Mouse (Mus musculus) lung, postnatal 0 days (tissue): Measurements from ENCODE around the gene Cdh13. TPM values are rescaled to one million over a fixed set of nuclear protein-coding genes. Genes with fewer than 3 reads are reported as not detected.

Experiments
- ATAC-seq: fragments of 200-750 bp; cut with Nextera tagmentation; 2 replicates; pipeline ENCODE4 v1.8.0; 2017; ENCODE audit warnings: moderate library complexity
- DNase-seq: peaks from one replicate; pipeline ENCODE4 v3.0.0-alpha.2; 2016; ENCODE audit warnings: low spot score
- H3K27ac ChIP-seq: fragments of 300-500 bp; sonication (generic); 2 replicates; pipeline ENCODE4 v1.5.1; 2014; ENCODE audit warnings: antibody characterized with exemption, mild to moderate bottlenecking, low read length, mixed read lengths
- H3K27me3 ChIP-seq: fragments of 300-500 bp; sonication (generic); replicated peaks from 2 replicates; pipeline ENCODE4 v1.6.1; 2014; ENCODE audit warnings: low read length, mixed read lengths; ENCODE audit not compliant: insufficient read depth
- H3K36me3 ChIP-seq: fragments of 300-500 bp; sonication (generic); 2 replicates; pipeline ENCODE4 v1.6.1; 2014; ENCODE audit warnings: low read length, mixed read lengths; ENCODE audit not compliant: insufficient read depth
- H3K4me1 ChIP-seq: fragments of 300-500 bp; sonication (generic); 2 replicates; pipeline ENCODE4 v1.6.1; 2014; ENCODE audit warnings: antibody characterized with exemption, low read depth, low read length, mixed read lengths; ENCODE audit not compliant: insufficient read depth
- H3K4me2 ChIP-seq: fragments of 300-500 bp; sonication (generic); replicated peaks from 2 replicates; pipeline ENCODE4 v1.6.1; 2014; ENCODE audit warnings: low read depth, mild to moderate bottlenecking, low read length, moderate library complexity, mixed read lengths
- H3K4me3 ChIP-seq: fragments of 300-500 bp; sonication (generic); 2 replicates; pipeline ENCODE4 v1.5.1; 2014; ENCODE audit warnings: low read depth, low read length
- H3K9ac ChIP-seq: fragments of 300-500 bp; sonication (generic); replicated peaks from 2 replicates; pipeline ENCODE4 v1.6.1; 2014; ENCODE audit warnings: low read depth, mild to moderate bottlenecking
- H3K9me3 ChIP-seq: fragments of 300-500 bp; sonication (generic); 2 replicates; pipeline ENCODE4 v1.6.1; 2016; ENCODE audit warnings: low read length, mixed read lengths
- CTCF ChIP-seq: IDR thresholded peaks from 2 replicates; pipeline ENCODE4 v1.5.1; 2016; ENCODE audit warnings: antibody characterized with exemption, mild to moderate bottlenecking
- EP300 ChIP-seq: IDR thresholded peaks from 2 replicates; pipeline ENCODE4 v1.6.1; 2016; ENCODE audit warnings: antibody characterized with exemption, mild to moderate bottlenecking, control low read depth
- WGBS: fragments of 180-500 bp; shearing (Covaris S2); extraction: QIAGEN DNeasy Blood & Tissue Kit; methylation state at CpG from one replicate; pipeline ENCODE4 v1.1.7; 2014; 5-methylcytosine and 5-hydroxymethylcytosine counted together
- polyA plus RNA-seq: library from polyadenylated mRNA; unstranded; fragments of >200 nt; fragmentation: Nextera tagmentation; extraction: Ambion mirVana; gene quantifications from 2 replicates; pipeline ENCODE4 v1.2.1, GENCODE M21; 2015

Cdh13 gene
- polyA plus RNA-seq, 1 experiment from 2014 or later, result 8.6 TPM

- Histone ChIP-seq H3K4me2 (no peak overlapping the region), H3K9me3 (no peaks in the 10 kb centered on the region), H3K27ac (no peak overlapping the region), H3K36me3 (no peaks in the 10 kb centered on the region), H3K27me3 (no peaks in the 10 kb centered on the region), H3K4me3 (no peak overlapping the region), H3K4me1 (no peaks in the 10 kb centered on the region), H3K9ac (no peak overlapping the region)
- DNase-seq, result no peak
- TF ChIP-seq CTCF (no peak), EP300 (no peak)
- no peak for ATAC-seq
- 55% methylated on average over 6 of the region's 6 CpGs for WGBS
These were observed 582.8 kb downstream of the Cdh13 start for GRCm38 (mm10) chr8:118866332-118866731.

- DNase-seq (no peak), ATAC-seq (no peak)
- Histone ChIP-seq H3K27ac (no peak overlapping the region), H3K9ac (no peak overlapping the region), H3K9me3 (no peaks in the 10 kb centered on the region), H3K4me2 (no peak overlapping the region), H3K27me3 (no peaks in the 10 kb centered on the region), H3K4me1 (no peaks in the 10 kb centered on the region), H3K4me3 (no peak overlapping the region), H3K36me3 (no peaks in the 10 kb centered on the region)
- WGBS, result 80% methylated on average over 8 of the region's 8 CpGs
- TF ChIP-seq CTCF (no peak), EP300 (no peak)
These were observed 587.2 kb downstream of the Cdh13 start for GRCm38 (mm10) chr8:118870711-118871110.

DNA sequence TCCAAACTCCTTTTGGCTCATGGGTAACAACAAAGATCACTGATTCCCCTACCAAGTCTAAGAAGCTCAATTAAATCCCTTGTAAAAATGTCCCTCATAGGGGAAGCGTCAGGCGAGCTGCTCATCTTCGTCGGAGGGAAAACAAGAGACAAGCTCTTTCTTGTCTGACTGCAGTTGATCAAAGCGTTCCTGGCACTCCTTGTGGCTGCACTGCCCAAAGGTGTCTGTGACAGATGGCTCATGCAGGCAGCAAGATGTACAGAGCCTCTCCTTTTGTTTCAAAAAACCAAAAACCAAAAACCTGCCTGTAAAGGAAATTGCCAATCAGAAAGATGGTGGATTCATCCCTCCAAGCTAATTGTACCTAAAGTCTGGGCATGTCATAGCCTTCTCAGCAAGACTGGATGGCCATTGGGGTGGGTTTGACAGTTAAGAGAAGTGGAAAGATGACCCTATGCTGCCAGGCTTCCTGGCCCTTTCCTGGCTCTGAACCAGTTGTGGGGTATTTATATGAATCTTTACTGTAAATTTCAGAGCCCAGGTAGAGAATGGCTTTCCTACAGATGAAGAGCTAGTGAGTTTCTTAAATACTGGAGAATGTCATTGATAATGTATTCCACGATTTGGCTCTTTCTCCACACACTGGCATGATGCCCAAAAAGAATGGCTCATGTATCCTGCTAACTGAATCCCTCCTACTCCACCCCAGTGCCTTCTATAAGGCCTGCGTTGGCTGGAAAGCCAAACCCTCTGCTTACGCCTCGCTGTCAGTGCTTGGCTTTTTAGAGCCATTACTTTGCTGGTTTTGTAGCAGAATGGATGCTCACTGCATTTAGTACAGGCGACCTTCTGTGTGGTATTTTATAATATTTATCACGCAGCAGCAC, 596.6 kb downstream of the Cdh13 start:
- H3K9me3 ChIP-seq, result no peaks in the 10 kb centered on the region
- no peak overlapping the region for H3K4me2 ChIP-seq
- DNase-seq (no peak), ATAC-seq (no peak)
- TF ChIP-seq CTCF (no peak), EP300 (no peak)
- H3K4me3 ChIP-seq, result no peak overlapping the region
- no peaks in the 10 kb centered on the region for H3K27me3 ChIP-seq
- WGBS, result 45% methylated on average over 11 of the region's 11 CpGs
- H3K27ac ChIP-seq, result no peak overlapping the region
- H3K36me3 ChIP-seq, result no peaks in the 10 kb centered on the region
- H3K4me1 ChIP-seq, result no peaks in the 10 kb centered on the region
- H3K9ac ChIP-seq, result no peak overlapping the region

- H3K4me3 ChIP-seq, result no peak overlapping the region
- ATAC-seq, result no peak
- H3K9me3 ChIP-seq, result no peaks in the 10 kb centered on the region
- 66% methylated on average over 8 of the region's 8 CpGs for WGBS
- no peaks in the 10 kb centered on the region for H3K36me3 ChIP-seq
- no peak for DNase-seq
- TF ChIP-seq EP300 (no peak), CTCF (no peak)
- no peak overlapping the region for H3K4me2 ChIP-seq
- no peak overlapping the region for H3K27ac ChIP-seq
- no peak overlapping the region for H3K9ac ChIP-seq
- H3K27me3 ChIP-seq, result no peaks in the 10 kb centered on the region
- H3K4me1 ChIP-seq, result no peaks in the 10 kb centered on the region
These were observed 600.8 kb downstream of the Cdh13 start for GRCm38 (mm10) chr8:118884296-118884695.

- 70% methylated on average over 11 of the region's 11 CpGs for WGBS
- no peaks in the 10 kb centered on the region for H3K4me1 ChIP-seq
- no peaks in the 10 kb centered on the region for H3K36me3 ChIP-seq
- no peaks in the 10 kb centered on the region for H3K9me3 ChIP-seq
- no peak overlapping the region for H3K27ac ChIP-seq
- H3K4me3 ChIP-seq, result no peak overlapping the region
- DNase-seq (no peak), ATAC-seq (no peak)
- no peak for TF ChIP-seq EP300
- no peak for TF ChIP-seq CTCF
- H3K9ac ChIP-seq, result no peak overlapping the region
- no peak overlapping the region for H3K4me2 ChIP-seq
- H3K27me3 ChIP-seq, result no peaks in the 10 kb centered on the region
These were observed 601.5 kb downstream of the Cdh13 start for GRCm38 (mm10) chr8:118884988-118885387.

DNA sequence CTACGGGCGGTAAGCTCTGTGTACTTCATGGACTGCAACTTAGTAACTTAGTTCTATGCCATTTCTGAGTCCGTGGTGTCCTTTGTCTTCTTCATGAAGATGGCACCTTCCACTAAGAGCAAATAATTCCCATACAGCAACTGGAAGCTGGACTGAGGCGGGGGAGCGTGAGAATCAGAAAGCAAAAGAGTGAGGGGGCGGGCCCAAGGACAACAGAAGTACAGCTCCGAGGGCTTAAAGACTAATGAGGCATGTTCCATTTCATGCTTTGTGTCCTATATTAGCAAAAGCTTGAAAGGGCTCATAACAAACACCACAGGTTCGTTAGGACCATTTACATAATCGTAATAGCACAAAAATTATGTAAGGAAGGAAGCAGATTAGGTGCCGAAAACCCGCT, 618.9 kb downstream of the Cdh13 start:
- Histone ChIP-seq H3K4me2 (no peak overlapping the region), H3K27ac (no peak overlapping the region), H3K4me3 (no peak overlapping the region), H3K27me3 (no peaks in the 10 kb centered on the region), H3K9ac (no peak overlapping the region), H3K36me3 (no peaks in the 10 kb centered on the region), H3K4me1 (no peaks in the 10 kb centered on the region), H3K9me3 (no peaks in the 10 kb centered on the region)
- 86% methylated on average over 11 of the region's 11 CpGs for WGBS
- no peak for DNase-seq
- TF ChIP-seq CTCF, result no peak
- no peak for TF ChIP-seq EP300
- no peak for ATAC-seq
